Mouse (Mus musculus) liver, adult 2 months (tissue): Measurements from ENCODE around the gene Mucl3.

Experiments used
- CTCF ChIP-seq: fragments of 200-500 bp; IDR thresholded peaks from 2 replicates; pipeline ENCODE4 v1.5.1; 2011; ENCODE audit warnings: low read depth, low read length, control low read depth
- POLR2A ChIP-seq: fragments of 200-500 bp; IDR thresholded peaks from 2 replicates; pipeline ENCODE4 v1.6.1; 2011; ENCODE audit warnings: low read length, control low read depth; ENCODE audit not compliant: insufficient read depth; ENCODE audit errors: extremely low read depth

DNA sequence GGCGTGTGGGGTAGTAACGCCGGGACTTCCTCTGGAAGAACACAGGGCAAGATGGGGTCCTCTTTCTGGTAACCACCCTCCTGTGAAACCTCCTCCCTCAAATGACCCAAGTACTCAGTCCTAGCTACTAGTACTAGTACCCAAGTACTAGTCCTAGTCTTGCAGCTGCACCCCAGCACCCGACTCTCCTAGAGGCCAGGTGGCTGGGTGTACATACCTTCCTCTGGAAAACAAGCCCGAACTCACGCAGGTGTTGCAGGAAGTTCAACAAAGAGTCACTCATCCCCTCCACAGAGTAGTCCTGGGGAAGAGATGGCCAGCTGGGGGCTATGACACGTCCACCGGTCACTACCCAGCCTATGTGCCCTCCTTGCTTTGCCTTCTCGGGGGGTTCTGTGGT lies 26.2 kb upstream of the Mucl3 start:
- TF ChIP-seq CTCF: no peak
- TF ChIP-seq POLR2A: no peak
